Mouse (Mus musculus) stomach, postnatal 0 days (tissue): ENCODE measurements at regions not wholly inside any gene's neighbourhood (a gene's known extent, or its start where the extent isn't known, plus 50 kb on each side); places are given as distances from the start of the nearest gene placed in this dataset.

ENCODE experiments used
- ATAC-seq: fragments of 200-750 bp; cut with Nextera tagmentation; 2 replicates; pipeline ENCODE4 v1.8.0; 2017; ENCODE audit not compliant: low FRiP score, low TSS enrichment
- DNase-seq: peaks from one replicate; pipeline ENCODE4 v3.0.0-alpha.2; 2016; ENCODE audit warnings: low spot score
- H3K27ac ChIP-seq: fragments of 300-500 bp; sonication (generic); replicated peaks from 2 replicates; pipeline ENCODE4 v1.5.1; 2014; ENCODE audit warnings: mild to moderate bottlenecking, control low read depth
- H3K27me3 ChIP-seq: fragments of 300-500 bp; sonication (generic); 2 replicates; pipeline ENCODE4 v1.6.1; 2014; ENCODE audit warnings: low read length; ENCODE audit not compliant: control insufficient read depth, insufficient read depth
- H3K36me3 ChIP-seq: fragments of 300-500 bp; sonication (generic); 2 replicates; pipeline ENCODE4 v1.6.1; 2014; ENCODE audit warnings: low read length, mixed read lengths; ENCODE audit not compliant: control insufficient read depth, insufficient read depth
- H3K4me1 ChIP-seq: fragments of 300-500 bp; sonication (generic); replicated peaks from 2 replicates; pipeline ENCODE4 v1.6.1; 2014; ENCODE audit warnings: antibody characterized with exemption; ENCODE audit not compliant: control insufficient read depth, insufficient read depth
- H3K4me2 ChIP-seq: fragments of 300-500 bp; sonication (generic); replicated peaks from 2 replicates; pipeline ENCODE4 v1.6.1; 2014; ENCODE audit warnings: low read depth, mild to moderate bottlenecking, control low read depth, moderate library complexity
- H3K4me3 ChIP-seq: fragments of 300-500 bp; sonication (generic); 2 replicates; pipeline ENCODE4 v1.5.1; 2014; ENCODE audit warnings: low read depth, low read length, control low read depth
- H3K9ac ChIP-seq: fragments of 300-500 bp; sonication (generic); 2 replicates; pipeline ENCODE4 v1.6.1; 2014; ENCODE audit warnings: mild to moderate bottlenecking, low read length, control low read depth, mixed read lengths
- H3K9me3 ChIP-seq: fragments of 300-500 bp; sonication (generic); 2 replicates; pipeline ENCODE4 v1.6.1; 2016; ENCODE audit warnings: low read length; ENCODE audit not compliant: control insufficient read depth
- CTCF ChIP-seq: IDR thresholded peaks from 2 replicates; pipeline ENCODE4 v1.5.1; 2016; ENCODE audit warnings: antibody characterized with exemption, low read depth, mild to moderate bottlenecking, moderate library complexity
- EP300 ChIP-seq: optimal IDR thresholded peaks from 2 replicates; pipeline ENCODE3; 2016; ENCODE audit warnings: antibody characterized with exemption
- WGBS: fragments of 180-500 bp; shearing (Covaris S2); extraction: QIAGEN DNeasy Blood & Tissue Kit; methylation state at CpG from one replicate; pipeline ENCODE4 v1.1.7; 2014; 5-methylcytosine and 5-hydroxymethylcytosine counted together

DNA sequence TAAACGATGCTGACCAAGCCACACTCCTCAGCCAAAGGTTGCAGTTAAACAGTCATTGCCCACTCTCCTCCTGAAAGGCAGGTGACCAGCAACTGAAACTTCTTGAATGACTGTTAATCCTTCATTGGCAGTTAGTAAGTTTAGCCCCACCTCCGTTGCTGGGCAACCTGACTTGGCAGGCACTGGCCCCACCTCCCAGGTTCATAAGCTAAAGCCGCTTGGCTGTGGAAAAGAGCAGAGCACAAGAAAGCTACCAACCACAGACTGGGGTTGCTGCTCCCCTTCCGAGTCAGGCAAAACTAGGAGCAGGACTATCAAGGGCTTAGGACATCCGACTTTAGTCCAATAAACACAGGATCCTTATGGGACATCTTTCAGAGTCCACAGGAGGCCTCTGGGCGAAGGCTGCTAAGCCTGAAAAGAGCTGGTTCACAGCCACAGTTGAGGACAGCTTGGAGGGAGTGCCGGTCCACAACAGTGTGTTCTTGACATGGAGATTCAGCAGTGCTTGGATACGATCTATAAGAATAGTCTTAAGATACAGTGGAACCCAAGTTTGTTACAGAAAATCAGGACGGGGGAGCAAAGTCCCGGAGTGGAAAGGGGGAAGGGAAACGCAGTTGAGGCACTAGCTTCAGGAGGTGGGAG, 67.7 kb upstream of the Kcnma1 start:
- no peak overlapping the region for H3K9ac ChIP-seq
- H3K4me2 ChIP-seq = no peak overlapping the region
- WGBS = 28% methylated on average over 11 of the region's 11 CpGs
- no peaks in the 10 kb centered on the region for H3K4me1 ChIP-seq
- no peak for TF ChIP-seq CTCF
- no peak for TF ChIP-seq EP300
- H3K36me3 ChIP-seq = no peaks in the 10 kb centered on the region
- H3K27me3 ChIP-seq = no peaks in the 10 kb centered on the region
- H3K27ac ChIP-seq = no peak overlapping the region
- no peak overlapping the region for H3K4me3 ChIP-seq
- ATAC-seq (no peak), DNase-seq (peak; percentile 76)
- no peaks in the 10 kb centered on the region for H3K9me3 ChIP-seq

DNA sequence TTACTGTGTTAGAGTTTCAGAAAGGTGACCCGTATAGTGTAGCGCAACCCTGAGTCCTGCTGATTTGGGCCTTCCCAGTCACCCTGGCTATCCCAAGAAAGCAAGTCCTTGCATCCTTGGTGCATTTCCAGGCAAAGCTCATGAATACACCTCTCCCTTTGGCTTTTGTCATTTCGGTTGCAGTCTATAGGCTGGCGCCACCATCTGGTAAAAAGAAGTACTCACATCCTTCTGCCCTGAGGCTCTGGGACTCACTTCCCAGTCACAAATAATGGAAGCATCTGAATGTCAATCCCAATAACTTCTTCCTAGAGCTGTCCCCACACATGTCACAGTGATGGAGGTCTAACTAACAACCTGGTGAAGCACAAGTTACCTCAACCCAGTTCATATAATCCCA, 54.4 kb upstream of the Kcnma1 start:
- Histone ChIP-seq H3K9me3 (no peaks in the 10 kb centered on the region), H3K27me3 (no peaks in the 10 kb centered on the region), H3K36me3 (no peaks in the 10 kb centered on the region), H3K27ac (no peak overlapping the region), H3K9ac (no peak overlapping the region), H3K4me1 (no peaks in the 10 kb centered on the region), H3K4me2 (no peak overlapping the region), H3K4me3 (no peak overlapping the region)
- TF ChIP-seq EP300 (no peak), CTCF (peak; percentile 66)
- ATAC-seq (no peak), DNase-seq (no peak)
- 57% methylated on average over 4 of the region's 4 CpGs for WGBS

DNA sequence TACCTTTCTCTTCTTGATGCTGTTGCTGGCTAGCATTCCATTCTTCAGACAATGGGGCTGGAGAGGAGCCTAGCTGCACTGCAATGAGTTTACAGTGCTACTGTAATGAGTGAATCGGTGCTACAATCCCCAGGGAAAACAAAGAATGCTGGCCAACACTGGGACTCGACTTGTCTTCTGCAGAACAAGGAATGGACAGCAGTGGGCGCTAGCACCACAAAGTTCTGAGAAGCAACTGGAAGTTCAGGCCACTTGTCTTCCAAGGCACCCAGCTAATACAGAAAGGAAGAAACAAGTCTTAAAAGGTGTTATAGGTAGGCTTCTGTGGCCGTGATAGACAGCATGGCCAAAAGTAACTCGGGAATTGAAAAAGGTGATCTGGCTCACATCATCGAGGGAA, 53.4 kb upstream of the Kcnma1 start:
- H3K4me3 ChIP-seq = no peak overlapping the region
- no peak overlapping the region for H3K9ac ChIP-seq
- H3K27me3 ChIP-seq = no peaks in the 10 kb centered on the region
- no peak overlapping the region for H3K27ac ChIP-seq
- H3K36me3 ChIP-seq = no peaks in the 10 kb centered on the region
- 41% methylated on average over 6 of the region's 6 CpGs for WGBS
- no peaks in the 10 kb centered on the region for H3K9me3 ChIP-seq
- peak; percentile 78 for DNase-seq
- no peak overlapping the region for H3K4me2 ChIP-seq
- H3K4me1 ChIP-seq = no peaks in the 10 kb centered on the region
- no peak for ATAC-seq
- TF ChIP-seq CTCF (peak; percentile 92), EP300 (no peak)

DNA sequence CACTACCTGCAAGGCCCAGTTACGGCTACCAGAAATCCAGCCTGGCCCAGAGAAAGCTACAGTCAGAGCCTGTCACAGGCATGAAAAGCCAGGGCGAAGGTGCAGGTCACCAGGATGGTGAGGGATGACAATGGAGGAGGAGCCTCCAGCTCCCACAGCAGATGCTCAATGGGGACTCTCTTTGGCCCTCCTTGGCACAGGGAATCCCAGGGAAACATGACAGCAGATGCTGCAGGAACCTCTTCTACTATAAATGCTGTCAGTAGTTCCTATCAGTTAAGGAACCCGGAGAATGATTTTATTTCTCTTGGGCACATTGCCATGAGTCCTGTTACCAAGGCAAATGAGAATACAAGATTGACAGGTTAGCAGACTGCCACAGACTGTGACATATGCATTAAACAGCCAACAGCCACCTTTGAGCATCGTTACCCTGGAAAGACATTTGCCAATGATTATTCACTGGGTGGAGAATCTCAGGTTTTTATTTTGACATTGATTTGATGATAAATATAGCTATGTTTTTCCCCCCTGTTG, 51.0 kb upstream of the Kcnma1 start:
- TF ChIP-seq EP300 (no peak), CTCF (no peak)

More for the DNA sequence above, 51.0 kb upstream of the Kcnma1 start:
- WGBS = 70% methylated on average over 4 of the region's 4 CpGs
- H3K4me3 ChIP-seq = no peak overlapping the region
- no peaks in the 10 kb centered on the region for H3K27me3 ChIP-seq
- no peaks in the 10 kb centered on the region for H3K9me3 ChIP-seq
- ATAC-seq (no peak), DNase-seq (no peak)
- no peak overlapping the region for H3K27ac ChIP-seq
- H3K36me3 ChIP-seq = no peaks in the 10 kb centered on the region
- no peaks in the 10 kb centered on the region for H3K4me1 ChIP-seq
- H3K4me2 ChIP-seq = no peak overlapping the region
- H3K9ac ChIP-seq = no peak overlapping the region
